Mouse (Mus musculus): ENCODE data around the gene Scgb1b19.
"Not testable (repeated sequence)": the region's sequence is repeated elsewhere in the genome, so short reads cannot be mapped to it uniquely, and the experiment has no call there.

The Scgb1b19 gene

GRCm38 (mm10) chr7:33286991-33287390, at the start of gene Scgb1b19:
TSS of gene Scgb1b19 (plus strand) at chr7:33287291.
- not testable (repeated sequence) for DNase-seq (ENCODE audit: inconsistent age in 2 of 2, low spot score in 1 of 2)

GRCm38 (mm10) chr7:33280238-33280637, 6.9 kb upstream of the Scgb1b19 start, which contains the start of gene Scgb2b19:
TSS of gene Scgb2b19 (minus strand) at chr7:33280338.
- DNase-seq (ENCODE audit: inconsistent age in 2 of 2, low spot score in 1 of 2), result not testable (repeated sequence)

All from adrenal gland, adult (tissue).